Mouse (Mus musculus) layer of hippocampus, adult 8-10 months (tissue): Measurements from ENCODE around the gene Ctdnep1. TPM values are rescaled to one million over a fixed set of nuclear protein-coding genes. Genes with fewer than 3 reads are reported as not detected.

ENCODE experiments used
- DNase-seq, 2 experiments: peaks; one replicate each; pipeline ENCODE4 v3.0.0; 2022; ENCODE audit warnings: low spot score in 2 of 2
- microRNA-seq, 2 experiments: library from miRNA; unstranded; fragments of <30 nt; microRNA quantifications; one replicate each; pipeline ENCODE4 v1.2.0; 2022
- total RNA-seq, 4 experiments: library from RNA; stranded (reverse); gene quantifications; 2 replicates each; pipeline ENCODE4 v1.2.4; 2022

Ctdnep1 gene
- total RNA-seq, 4 experiments from 2014 or later: 108 to 123 (median 119) TPM

- DNase-seq: no peak
These were observed 47.6 kb downstream of the Ctdnep1 start for GRCm38 (mm10) chr11:70028401-70029129.

DNA sequence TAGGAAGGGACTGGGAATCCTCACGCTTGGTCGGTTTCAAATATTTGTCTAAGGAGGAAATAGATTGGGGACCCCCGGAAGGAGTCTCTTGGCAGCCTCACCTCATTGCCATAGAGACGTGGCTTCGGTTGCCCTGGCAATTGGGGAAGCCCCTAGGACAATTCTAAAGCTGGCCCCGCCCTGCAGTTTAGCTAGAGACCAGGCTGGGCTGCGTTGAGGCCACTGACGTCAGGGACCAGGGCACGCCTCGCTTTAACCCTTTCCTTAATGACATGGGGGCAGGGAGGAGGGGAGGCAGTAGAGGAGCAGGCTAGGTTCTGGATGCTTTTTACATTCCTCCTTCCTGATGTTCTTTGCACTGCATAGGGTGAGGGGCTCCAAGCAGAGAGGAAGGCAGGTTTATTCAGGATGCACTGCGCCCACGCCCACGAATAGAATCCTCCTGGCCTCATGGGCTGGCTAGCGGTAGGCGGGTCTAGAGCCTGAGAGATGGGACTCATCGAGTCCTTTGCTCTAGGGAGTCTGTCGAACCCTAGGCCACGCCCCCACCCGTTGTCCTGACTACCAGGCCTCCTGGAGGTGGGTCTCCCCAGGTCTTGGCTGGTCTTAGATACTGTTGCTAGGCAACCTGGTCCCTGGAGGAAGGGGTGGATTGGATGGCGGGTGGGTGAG is 48.3 kb downstream of the Ctdnep1 start:
- DNase-seq: peak; percentile 81 to 91

DNA sequence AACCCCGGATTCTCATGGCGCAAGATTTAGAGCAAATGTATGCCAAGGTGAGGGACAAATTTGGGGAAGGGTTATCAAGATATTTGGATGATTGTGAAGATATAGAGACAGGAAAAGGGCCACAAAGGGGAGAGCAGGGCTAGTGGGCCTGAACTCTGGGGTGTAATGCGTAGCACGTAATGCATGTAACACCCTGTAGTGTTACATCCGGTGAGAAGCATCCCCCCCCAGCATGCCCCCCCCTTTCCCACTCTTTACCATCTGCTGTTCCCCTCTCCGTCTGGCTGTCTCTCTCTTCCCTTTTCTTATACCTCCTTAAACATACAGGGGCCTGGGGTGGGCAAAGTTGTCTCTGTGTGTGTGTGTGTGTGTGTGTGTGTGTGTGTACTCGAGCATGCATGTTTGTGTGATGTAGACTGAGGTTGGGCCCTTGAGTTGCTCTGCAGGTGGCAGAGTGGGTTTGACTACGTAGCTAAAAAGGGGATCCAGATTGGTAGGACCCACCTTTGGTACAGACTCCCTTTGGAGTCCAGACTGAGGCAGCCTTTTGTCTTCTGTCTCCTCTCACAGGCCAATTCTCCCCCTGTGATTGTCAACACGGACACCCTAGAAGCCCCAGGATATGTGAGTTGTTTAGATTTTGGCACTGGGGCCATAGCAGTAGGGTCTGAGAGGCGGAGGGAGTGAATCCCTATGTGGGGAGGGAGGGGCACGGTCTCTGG is 49.0 kb downstream of the Ctdnep1 start:
- no peak for DNase-seq

DNA sequence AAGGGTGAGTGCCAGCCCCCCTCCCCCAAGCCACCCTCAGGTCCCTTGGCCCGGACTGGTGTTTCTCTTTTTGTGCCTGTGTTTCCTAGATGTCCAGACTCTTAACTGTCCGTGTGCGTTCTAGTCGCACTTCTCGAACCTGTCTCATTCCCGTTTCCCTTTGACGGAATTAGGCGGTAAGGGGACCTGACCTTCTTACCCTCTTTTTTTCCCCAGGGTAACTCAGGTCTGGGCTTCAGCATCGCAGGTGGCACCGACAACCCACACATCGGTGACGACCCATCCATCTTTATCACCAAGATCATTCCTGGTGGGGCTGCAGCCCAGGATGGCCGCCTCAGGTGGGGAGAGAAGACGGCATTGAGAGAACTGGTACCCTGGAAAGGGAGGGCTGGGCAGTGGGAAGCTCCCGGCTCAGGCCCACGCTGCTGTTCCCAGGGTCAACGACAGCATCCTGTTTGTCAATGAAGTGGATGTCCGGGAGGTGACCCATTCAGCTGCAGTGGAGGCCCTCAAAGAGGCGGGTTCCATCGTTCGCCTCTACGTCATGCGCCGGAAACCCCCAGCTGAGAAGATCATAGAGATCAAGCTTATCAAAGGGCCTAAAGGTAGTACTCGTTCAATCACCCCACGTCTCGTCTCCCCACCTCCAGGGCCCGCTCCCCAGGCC is 49.8 kb downstream of the Ctdnep1 start:
- no peak for DNase-seq

- no peak for DNase-seq
These were observed 50.3 kb downstream of the Ctdnep1 start for GRCm38 (mm10) chr11:70031321-70031670.

GRCm38 (mm10) chr11:70038174-70038573 is 57.2 kb downstream of the Ctdnep1 start:
- no peak for DNase-seq

- DNase-seq: no peak
These were observed 58.7 kb downstream of the Ctdnep1 start for GRCm38 (mm10) chr11:70039631-70040030.

DNA sequence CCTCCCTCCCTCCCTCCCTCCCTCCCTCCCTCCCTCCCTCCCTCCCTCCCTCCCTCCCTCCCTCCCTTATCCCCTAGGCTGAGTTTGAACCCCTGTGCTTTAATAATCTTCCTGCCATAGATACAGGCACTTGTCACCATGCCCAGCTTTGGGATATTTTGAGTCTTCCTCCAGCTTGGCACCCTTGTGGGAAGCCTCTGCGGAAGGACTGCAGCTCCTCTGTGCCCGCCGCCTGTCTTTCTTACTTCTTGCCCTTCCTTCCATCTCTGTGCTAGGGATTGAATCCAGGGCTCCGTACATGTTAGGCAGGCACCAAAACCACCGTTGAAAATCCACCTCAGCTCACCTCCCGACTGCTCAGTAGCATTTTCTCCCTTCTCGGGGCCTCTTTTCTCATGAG is 59.2 kb downstream of the Ctdnep1 start:
- DNase-seq: no peak

Small RNAs within 50 kb of the gene (microRNA-seq; reads per million reads assigned to microRNA genes)
- 0 to 0.25 reads per million in 2 experiments for gene Gm44349
- gene Mir324: 5,750 to 6,471 reads per million in 2 experiments

Other genes with a start within 250 kb of the Ctdnep1 start
- gene Polr2a, start 222.5 kb upstream of the Ctdnep1 start, total RNA-seq: 10 to 100 TPM; 53.8 to 60.8 (median 59.1) TPM
- not detected for gene Slc35g3, start 219.2 kb upstream of the Ctdnep1 start, total RNA-seq
- gene Zbtb4, start 215.2 kb upstream of the Ctdnep1 start, total RNA-seq: 100 to 1,000 TPM; 121 to 145 (median 129) TPM
- 1 to 10 TPM in 3 of 4 experiments, under 1 TPM in 1; 0.49 to 2.2 (median 1.1) TPM for gene Chrnb1, start 185.2 kb upstream of the Ctdnep1 start, total RNA-seq
- 10 to 100 TPM; 26.1 to 36.5 (median 30.6) TPM for gene Fgf11, start 179.3 kb upstream of the Ctdnep1 start, total RNA-seq
- under 1 TPM in 2 of 4 experiments, not detected in 2; 0.17 to 0.47 TPM for gene Tmem102, start 175.5 kb upstream of the Ctdnep1 start, total RNA-seq
- gene Gm39566, start 165.9 kb upstream of the Ctdnep1 start, total RNA-seq: not detected
- not detected for gene Spem2, start 162.7 kb upstream of the Ctdnep1 start, total RNA-seq
- gene Spem1, start 159.0 kb upstream of the Ctdnep1 start, total RNA-seq: under 1 TPM in 2 of 4 experiments, not detected in 2; 0.31 to 0.75 TPM
- gene Nlgn2, start 143.4 kb upstream of the Ctdnep1 start, total RNA-seq: 100 to 1,000 TPM; 189 to 200 (median 199) TPM
- gene Tmem256, start 142.6 kb upstream of the Ctdnep1 start, total RNA-seq: 100 to 1,000 TPM; 113 to 131 (median 121) TPM
- 10 to 100 TPM; 17.1 to 21.8 (median 20.0) TPM for gene Plscr3, start 134.8 kb upstream of the Ctdnep1 start, total RNA-seq
- not detected for gene Tnk1, start 122.4 kb upstream of the Ctdnep1 start, total RNA-seq
- gene Tmem95, start 103.1 kb upstream of the Ctdnep1 start, total RNA-seq: not detected
- gene Kctd11, start 99.8 kb upstream of the Ctdnep1 start, total RNA-seq: 1 to 10 TPM; 1.4 to 2.8 (median 1.6) TPM
- under 1 TPM in 2 of 4 experiments, not detected in 2; 0.14 to 0.34 TPM for gene Acap1, start 85.6 kb upstream of the Ctdnep1 start, total RNA-seq
- under 1 TPM in 2 of 4 experiments, not detected in 2; 0.64 to 0.72 TPM for gene 2810408A11Rik, start 80.2 kb upstream of the Ctdnep1 start, total RNA-seq
- 100 to 1,000 TPM in 3 of 4 experiments, 10 to 100 TPM in 1; 92.4 to 126 (median 112) TPM for gene Neurl4, start 80.1 kb upstream of the Ctdnep1 start, total RNA-seq
- gene Gps2, start 67.3 kb upstream of the Ctdnep1 start, total RNA-seq: 10 to 100 TPM; 28.2 to 44.5 (median 38.4) TPM
- gene Eif5a, start 59.2 kb upstream of the Ctdnep1 start, total RNA-seq: 100 to 1,000 TPM; 395 to 425 (median 420) TPM
- 10 to 100 TPM; 10.6 to 18.7 (median 13.9) TPM for gene Ybx2, start 45.4 kb upstream of the Ctdnep1 start, total RNA-seq
- 1 to 10 TPM; 3.0 to 4.6 (median 3.8) TPM for gene Slc2a4, start 33.0 kb upstream of the Ctdnep1 start, total RNA-seq
- gene Cldn7, start 16.4 kb upstream of the Ctdnep1 start, total RNA-seq: not detected
- gene Elp5, start 1.4 kb downstream of the Ctdnep1 start, total RNA-seq: 10 to 100 TPM; 69.7 to 96.0 (median 77.7) TPM
- gene Gabarap, start 10.0 kb downstream of the Ctdnep1 start, total RNA-seq: 100 to 1,000 TPM; 232 to 255 (median 246) TPM
- gene Phf23, start 14.6 kb downstream of the Ctdnep1 start, total RNA-seq: 10 to 100 TPM; 45.2 to 59.7 (median 49.7) TPM
- gene Dvl2, start 19.4 kb downstream of the Ctdnep1 start, total RNA-seq: 10 to 100 TPM; 35.4 to 54.0 (median 41.6) TPM
- gene Acadvl, start 34.3 kb downstream of the Ctdnep1 start, total RNA-seq: 10 to 100 TPM; 60.3 to 69.1 (median 64.8) TPM
- 100 to 1,000 TPM; 730 to 858 (median 789) TPM for gene Dlg4, start 35.8 kb downstream of the Ctdnep1 start, total RNA-seq
- gene Asgr1, start 72.9 kb downstream of the Ctdnep1 start, total RNA-seq: 1 to 10 TPM in 1 of 4 experiments, under 1 TPM in 3; 0.79 to 3.0 (median 0.90) TPM
- under 1 TPM in 1 of 4 experiments, not detected in 3; 0.32 TPM for gene Asgr2, start 111.5 kb downstream of the Ctdnep1 start, total RNA-seq
- gene Mgl2, start 149.2 kb downstream of the Ctdnep1 start, total RNA-seq: 1 to 10 TPM in 1 of 4 experiments, under 1 TPM in 2, not detected in 1; 0.45 to 1.9 (median 0.52) TPM
- gene Clec10a, start 175.0 kb downstream of the Ctdnep1 start, total RNA-seq: 1 to 10 TPM; 1.1 to 1.8 (median 1.4) TPM
- 10 to 100 TPM; 35.6 to 44.8 (median 42.1) TPM for gene Slc16a11, start 231.6 kb downstream of the Ctdnep1 start, total RNA-seq
- gene Slc16a13, start 239.9 kb downstream of the Ctdnep1 start, total RNA-seq: 1 to 10 TPM; 6.5 to 9.5 (median 7.4) TPM
- gene Bcl6b, start 248.6 kb downstream of the Ctdnep1 start, total RNA-seq: 1 to 10 TPM in 1 of 4 experiments, under 1 TPM in 3; 0.91 to 1.9 (median 0.95) TPM